Mouse (Mus musculus): ENCODE data around the gene Sall1.

GRCm38 (mm10) chr8:89002128-89002527 lies 41.8 kb downstream of the Sall1 start:
- TF ChIP-seq CTCF (IDR thresholded peaks at IDR 0.05; ENCODE audit: low read depth, low read length) (no peak), POLR2A (IDR thresholded peaks at IDR 0.05; ENCODE audit: insufficient read depth, low read length) (no peak), EP300 (IDR thresholded peaks at IDR 0.05; ENCODE audit: insufficient read depth, low read depth, low read length) (peak; percentile 84; the same call in 1 of the 2 replicates)

All from ES-Bruce4 (cell line).